Mouse (Mus musculus): ENCODE data around the gene Cacng5. TPM values are rescaled to one million over a fixed set of nuclear protein-coding genes. Genes with fewer than 3 reads are reported as not detected.

Gene Cacng5
- total RNA-seq (2023), result not detected

DNA sequence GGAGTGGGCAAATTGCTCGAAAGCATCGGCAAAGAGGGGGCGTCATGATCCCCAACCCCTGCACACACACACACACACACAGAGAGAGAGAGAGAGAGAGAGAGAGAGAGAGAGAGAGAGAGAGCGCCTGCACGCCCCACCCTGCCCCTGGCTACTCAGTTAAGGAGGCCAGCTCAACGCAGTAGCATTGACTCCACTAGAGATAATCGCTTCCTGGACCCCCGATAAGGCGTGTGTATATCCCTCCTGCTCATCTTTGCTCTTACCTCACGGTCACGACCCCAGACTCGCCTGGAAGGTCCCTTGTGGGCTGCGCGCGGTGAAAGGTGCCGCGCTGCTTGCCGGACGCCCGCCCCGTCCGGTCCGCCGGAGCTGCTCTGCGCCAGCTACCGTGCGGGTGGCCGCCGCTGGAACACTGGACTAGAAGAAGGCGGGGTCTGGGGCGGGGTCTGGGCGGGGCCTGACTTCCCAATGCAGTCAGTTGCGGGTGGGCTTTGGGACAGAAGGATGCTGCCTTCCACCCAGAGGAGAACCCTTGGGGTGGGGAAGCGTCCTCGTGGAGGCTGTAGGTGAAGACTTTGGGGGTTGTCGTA, at the start of gene Cacng5:
Gene Cacng5 (minus strand): TSS at position 422 of the 593 bp plus-strand sequence.

Other genes starting within 250 kb of the Cacng5 start
- gene Cacng1, start 198.5 kb downstream of the Cacng5 start, total RNA-seq (2023), result not detected
- not detected for gene Cacng4, start 120.5 kb downstream of the Cacng5 start, total RNA-seq (2023)

All from neutrophil, adult 59 days (primary cell).